Mouse (Mus musculus) limb, embryonic 10.5 days (tissue): Measurements from ENCODE around the gene Sirt1. TPM values are rescaled to one million over a fixed set of nuclear protein-coding genes. Genes with fewer than 3 reads are reported as not detected.
A peak's percentile ranks its signal among the peaks of the same experiment; 100 is the strongest.
"Not testable (repeated sequence)": the region's sequence is repeated elsewhere in the genome, so short reads cannot be mapped to it uniquely, and the experiment has no call there.

Experiments used
- DNase-seq: peaks from one replicate; pipeline ENCODE4 v3.0.0-alpha.2; 2017; ENCODE audit warnings: low spot score
- H3K27ac ChIP-seq: fragments of 300-500 bp; sonication (generic); 2 replicates; pipeline ENCODE4 v1.5.1; 2016; ENCODE audit warnings: mild to moderate bottlenecking
- H3K27me3 ChIP-seq: fragments of 300-500 bp; sonication (generic); 2 replicates; pipeline ENCODE4 v1.6.1; 2016; ENCODE audit warnings: low read depth, mild to moderate bottlenecking; ENCODE audit not compliant: poor library complexity, severe bottlenecking
- H3K36me3 ChIP-seq: fragments of 300-500 bp; sonication (generic); 2 replicates; pipeline ENCODE4 v1.6.1; 2016; ENCODE audit warnings: mild to moderate bottlenecking, moderate library complexity
- H3K4me1 ChIP-seq: fragments of 300-500 bp; sonication (generic); 2 replicates; pipeline ENCODE4 v1.6.1; 2016
- H3K4me3 ChIP-seq: fragments of 300-500 bp; sonication (generic); 2 replicates; pipeline ENCODE4 v1.5.1; 2016; ENCODE audit warnings: mild to moderate bottlenecking, moderate library complexity
- H3K9me3 ChIP-seq: fragments of 300-500 bp; sonication (generic); replicated peaks from 2 replicates; pipeline ENCODE4 v1.6.1; 2016; ENCODE audit warnings: mild to moderate bottlenecking
- WGBS: fragments of 180-500 bp; shearing (Covaris S2); methylation state at CpG from one replicate; pipeline ENCODE4 v1.1.7; 2016; 5-methylcytosine and 5-hydroxymethylcytosine counted together
- polyA plus RNA-seq: library from polyadenylated mRNA; unstranded; fragments of >200 nt; fragmentation: Nextera tagmentation; extraction: Ambion mirVana; gene quantifications from 2 replicates; pipeline ENCODE4 v1.2.1, GENCODE M21; 2016

Gene Sirt1
- polyA plus RNA-seq, 1 experiment from 2014 or later, result 6.9 TPM

DNA sequence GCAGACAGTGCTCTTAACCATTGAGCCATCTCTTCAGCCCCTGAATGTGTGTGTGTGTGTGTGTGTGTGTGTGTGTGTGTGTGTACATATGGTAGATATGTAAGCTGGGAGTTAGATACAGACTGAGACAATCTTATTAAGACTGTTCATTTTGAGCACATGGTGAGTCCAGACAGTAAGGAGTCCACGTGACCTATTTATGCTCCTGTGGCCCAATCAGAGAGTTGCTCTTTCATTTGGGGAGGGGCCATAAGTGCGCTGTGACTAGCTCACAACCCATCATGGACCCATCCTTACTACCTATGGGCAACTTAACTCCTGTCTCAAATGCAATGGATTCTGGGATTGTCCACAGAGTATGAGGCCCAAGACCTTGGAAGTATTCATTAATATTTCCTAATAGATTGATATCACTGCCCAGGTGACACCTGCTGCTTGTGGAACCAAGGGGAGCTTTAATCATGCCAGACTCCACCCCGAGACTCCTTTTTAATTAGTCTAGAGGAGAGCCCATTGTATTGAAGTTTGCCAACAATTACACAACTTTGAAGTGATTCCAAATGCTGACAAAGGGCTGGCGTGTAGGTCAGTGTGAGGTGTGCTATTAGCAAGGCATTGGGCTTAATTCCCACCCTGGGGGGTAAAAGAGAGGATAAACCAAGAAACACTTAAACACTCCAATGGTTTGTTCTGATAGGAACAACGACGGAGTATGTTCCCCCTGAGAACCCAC, 2.4 kb downstream of the Sirt1 start:
- WGBS, result 78% methylated on average over 6 of the region's 6 CpGs
- H3K27ac ChIP-seq, result no peak overlapping the region
- no peak overlapping the region for H3K4me3 ChIP-seq
- peaks cover 20% of the 10 kb centered on the region for H3K27me3 ChIP-seq
- no peaks in the 10 kb centered on the region for H3K9me3 ChIP-seq
- H3K4me1 ChIP-seq, result 0 out of 2 replicates have a peak, but pooled peaks cover 7% of the 10 kb centered on the region
- DNase-seq, result no peak
- no peaks in the 10 kb centered on the region for H3K36me3 ChIP-seq

- Histone ChIP-seq H3K4me1 (0 out of 2 replicates have a peak, but pooled peaks cover 7% of the 10 kb centered on the region), H3K27ac (no peak overlapping the region), H3K4me3 (no peak overlapping the region), H3K27me3 (peaks cover 20% of the 10 kb centered on the region), H3K9me3 (no peaks in the 10 kb centered on the region), H3K36me3 (no peaks in the 10 kb centered on the region)
- DNase-seq, result peak; percentile 52
- 24% methylated on average over 9 of the region's 9 CpGs for WGBS
Observed at GRCm38 (mm10) chr10:63377468-63377867, 4.0 kb downstream of the Sirt1 start.

GRCm38 (mm10) chr10:63376303-63376702, 5.2 kb downstream of the Sirt1 start:
- 86% methylated on average over 5 of the region's 5 CpGs for WGBS
- Histone ChIP-seq H3K9me3 (no peaks in the 10 kb centered on the region), H3K4me1 (0 out of 2 replicates have a peak, but pooled peaks cover under 1% of the 10 kb centered on the region), H3K36me3 (no peaks in the 10 kb centered on the region), H3K4me3 (no peak overlapping the region), H3K27ac (no peak overlapping the region), H3K27me3 (peaks cover 13% of the 10 kb centered on the region)
- DNase-seq, result no peak

GRCm38 (mm10) chr10:63368041-63368440, 13.5 kb downstream of the Sirt1 start:
- DNase-seq, result no peak
- no peaks in the 10 kb centered on the region for H3K9me3 ChIP-seq
- H3K27ac ChIP-seq, result no peak overlapping the region
- H3K4me3 ChIP-seq, result no peak overlapping the region
- 87% methylated on average over 3 of the region's 3 CpGs for WGBS
- no peaks in the 10 kb centered on the region for H3K27me3 ChIP-seq
- H3K36me3 ChIP-seq, result no peaks in the 10 kb centered on the region
- H3K4me1 ChIP-seq, result peaks cover 15% of the 10 kb centered on the region

GRCm38 (mm10) chr10:63367386-63367785, 14.1 kb downstream of the Sirt1 start:
- Histone ChIP-seq H3K4me3 (no peak overlapping the region), H3K27me3 (no peaks in the 10 kb centered on the region), H3K36me3 (no peaks in the 10 kb centered on the region), H3K27ac (no peak overlapping the region), H3K9me3 (no peaks in the 10 kb centered on the region), H3K4me1 (peaks cover 15% of the 10 kb centered on the region)
- DNase-seq, result no peak
- WGBS, result 81% methylated on average over 6 of the region's 6 CpGs

DNA sequence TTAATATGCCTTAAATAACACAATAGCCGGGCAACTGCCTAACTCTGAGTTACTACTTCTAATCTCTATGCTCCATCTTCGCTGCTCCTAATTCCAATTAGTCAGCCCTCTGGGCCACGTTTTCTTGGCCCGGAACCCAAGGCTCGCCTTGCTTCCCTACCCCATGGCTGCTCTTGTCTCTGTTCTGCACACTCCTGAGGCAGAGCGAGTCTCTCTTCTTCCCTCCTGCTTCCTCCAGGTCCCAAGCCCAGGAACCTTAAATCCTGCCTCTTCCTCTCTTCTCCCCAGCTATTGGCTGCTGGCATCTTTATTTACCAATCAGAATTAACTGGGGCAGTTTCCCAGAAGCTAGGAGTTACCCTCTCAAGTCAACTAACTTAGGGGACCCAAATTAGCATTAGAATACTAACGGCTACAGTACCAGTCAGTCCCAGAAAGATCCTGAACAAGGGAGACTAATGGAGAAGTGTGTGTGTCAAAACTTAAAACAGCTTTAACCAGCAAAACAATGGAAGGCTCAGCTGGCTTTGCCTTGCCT, 15.5 kb downstream of the Sirt1 start:
- Histone ChIP-seq H3K27me3 (no peaks in the 10 kb centered on the region), H3K4me1 (peaks cover 15% of the 10 kb centered on the region), H3K4me3 (no peak overlapping the region), H3K27ac (no peak overlapping the region), H3K9me3 (no peaks in the 10 kb centered on the region), H3K36me3 (no peaks in the 10 kb centered on the region)
- no peak for DNase-seq
- WGBS, result 69% methylated on average over 7 of the region's 7 CpGs

- H3K27ac ChIP-seq, result no peak overlapping the region
- no peak overlapping the region for H3K4me3 ChIP-seq
- H3K27me3 ChIP-seq, result no peaks in the 10 kb centered on the region
- no peak for DNase-seq
- 63% methylated on average over 1 of the region's 1 CpGs for WGBS
- no peaks in the 10 kb centered on the region for H3K4me1 ChIP-seq
- H3K9me3 ChIP-seq, result no peaks in the 10 kb centered on the region
- no peaks in the 10 kb centered on the region for H3K36me3 ChIP-seq
Observed at GRCm38 (mm10) chr10:63360502-63360901, 21.0 kb downstream of the Sirt1 start.

- Histone ChIP-seq H3K4me1 (no peaks in the 10 kb centered on the region), H3K9me3 (no peaks in the 10 kb centered on the region), H3K27ac (no peak overlapping the region), H3K36me3 (no peaks in the 10 kb centered on the region), H3K27me3 (no peaks in the 10 kb centered on the region), H3K4me3 (no peak overlapping the region)
- 94% methylated on average over 5 of the region's 5 CpGs for WGBS
- DNase-seq, result no peak
Observed at GRCm38 (mm10) chr10:63352111-63352510, 29.4 kb downstream of the Sirt1 start.

- not testable (repeated sequence) for H3K27ac ChIP-seq, DNase-seq, H3K4me3 ChIP-seq, H3K36me3 ChIP-seq, H3K9me3 ChIP-seq, H3K27me3 ChIP-seq, H3K4me1 ChIP-seq
- 82% methylated on average over 7 of the region's 7 CpGs for WGBS
Observed at GRCm38 (mm10) chr10:63351099-63351498, 30.4 kb downstream of the Sirt1 start.

GRCm38 (mm10) chr10:63350666-63351065, 30.8 kb downstream of the Sirt1 start:
- no peaks in the 10 kb centered on the region for H3K4me1 ChIP-seq
- no peak overlapping the region for H3K4me3 ChIP-seq
- no peaks in the 10 kb centered on the region for H3K36me3 ChIP-seq
- no peak overlapping the region for H3K27ac ChIP-seq
- no peaks in the 10 kb centered on the region for H3K27me3 ChIP-seq
- no peak for DNase-seq
- no peaks in the 10 kb centered on the region for H3K9me3 ChIP-seq
- WGBS, result 91% methylated on average over 7 of the region's 7 CpGs

DNA sequence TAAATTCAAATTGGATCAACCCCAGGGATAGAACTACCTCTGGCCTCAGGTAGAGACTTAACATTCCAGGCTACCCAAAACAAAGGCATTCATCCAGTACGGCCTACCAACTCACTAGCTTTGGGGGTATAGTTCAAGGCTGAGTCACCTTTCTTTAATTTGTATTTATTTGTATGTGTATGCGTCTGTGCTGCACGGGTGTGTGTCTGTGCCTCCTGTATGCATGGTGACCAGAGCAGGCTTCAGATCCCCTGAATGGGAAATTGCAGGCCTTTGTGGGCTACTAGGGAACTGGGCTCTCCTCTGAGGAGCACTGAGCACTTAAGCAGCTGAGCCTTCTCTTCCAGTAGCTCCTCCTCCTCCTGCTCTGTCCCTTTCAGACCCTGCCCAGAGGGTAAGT, 33.2 kb downstream of the Sirt1 start:
- Histone ChIP-seq H3K36me3 (no peaks in the 10 kb centered on the region), H3K4me3 (no peak overlapping the region), H3K27me3 (no peaks in the 10 kb centered on the region), H3K9me3 (no peaks in the 10 kb centered on the region), H3K27ac (no peak overlapping the region), H3K4me1 (no peaks in the 10 kb centered on the region)
- DNase-seq, result no peak
- 56% methylated on average over 3 of the region's 3 CpGs for WGBS

DNA sequence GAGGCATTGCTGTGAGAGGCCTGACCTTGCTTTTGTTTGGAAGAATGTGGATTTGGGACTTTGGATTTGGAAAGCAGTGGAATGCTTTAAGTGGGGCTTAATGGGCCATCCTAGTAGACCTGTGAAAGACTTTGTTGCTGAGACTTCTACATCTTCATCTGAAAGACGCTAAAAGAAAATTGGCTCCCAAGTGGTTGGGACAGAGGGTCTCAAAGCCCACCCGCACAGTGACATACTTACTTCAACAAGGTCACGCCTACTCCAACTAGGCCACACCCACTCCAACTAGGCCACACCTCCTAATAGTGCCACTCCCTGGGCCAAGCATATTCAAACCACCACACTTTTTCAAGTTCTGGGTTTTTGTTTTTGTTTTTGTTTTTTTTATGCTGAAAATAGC, 36.8 kb downstream of the Sirt1 start:
- Histone ChIP-seq H3K4me1 (no peaks in the 10 kb centered on the region), H3K36me3 (no peaks in the 10 kb centered on the region), H3K27me3 (no peaks in the 10 kb centered on the region), H3K27ac (no peak overlapping the region), H3K9me3 (no peaks in the 10 kb centered on the region), H3K4me3 (no peak overlapping the region)
- no peak for DNase-seq
- WGBS, result 91% methylated on average over 3 of the region's 3 CpGs

DNA sequence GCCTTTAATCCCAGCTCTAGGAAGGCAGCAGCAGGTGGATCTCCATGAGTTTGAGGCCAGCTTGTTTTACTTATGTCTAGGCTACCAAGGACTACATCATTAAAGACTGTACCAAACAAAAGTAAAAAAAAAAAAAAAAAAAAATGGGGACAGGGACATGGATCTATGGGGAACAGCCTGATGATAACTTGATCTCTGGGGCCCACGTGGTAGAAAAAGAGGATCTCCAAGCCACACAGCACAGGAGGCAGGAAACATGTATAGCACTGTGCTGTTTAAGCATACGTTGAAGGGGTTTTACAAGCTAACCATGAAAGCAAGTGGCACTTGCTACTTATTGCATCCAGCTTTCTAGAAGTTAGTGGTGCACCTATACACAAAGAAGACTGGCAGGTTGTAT, 40.2 kb downstream of the Sirt1 start:
- 83% methylated on average over 2 of the region's 2 CpGs for WGBS
- Histone ChIP-seq H3K27me3 (no peaks in the 10 kb centered on the region), H3K36me3 (peaks cover 1% of the 10 kb centered on the region; the same call in 1 of the 2 replicates)

More for the DNA sequence above, 40.2 kb downstream of the Sirt1 start:
- no peak overlapping the region for H3K4me3 ChIP-seq
- peaks cover 18% of the 10 kb centered on the region for H3K4me1 ChIP-seq
- no peaks in the 10 kb centered on the region for H3K9me3 ChIP-seq
- DNase-seq, result no peak
- no peak overlapping the region for H3K27ac ChIP-seq
